Mouse (Mus musculus): Measurements from ENCODE around the gene Osgin1. TPM values are rescaled to one million over a fixed set of nuclear protein-coding genes. Genes with fewer than 3 reads are reported as not detected.

Osgin1 gene
- total RNA-seq, 1 experiment from 2014 or later = not detected

DNA sequence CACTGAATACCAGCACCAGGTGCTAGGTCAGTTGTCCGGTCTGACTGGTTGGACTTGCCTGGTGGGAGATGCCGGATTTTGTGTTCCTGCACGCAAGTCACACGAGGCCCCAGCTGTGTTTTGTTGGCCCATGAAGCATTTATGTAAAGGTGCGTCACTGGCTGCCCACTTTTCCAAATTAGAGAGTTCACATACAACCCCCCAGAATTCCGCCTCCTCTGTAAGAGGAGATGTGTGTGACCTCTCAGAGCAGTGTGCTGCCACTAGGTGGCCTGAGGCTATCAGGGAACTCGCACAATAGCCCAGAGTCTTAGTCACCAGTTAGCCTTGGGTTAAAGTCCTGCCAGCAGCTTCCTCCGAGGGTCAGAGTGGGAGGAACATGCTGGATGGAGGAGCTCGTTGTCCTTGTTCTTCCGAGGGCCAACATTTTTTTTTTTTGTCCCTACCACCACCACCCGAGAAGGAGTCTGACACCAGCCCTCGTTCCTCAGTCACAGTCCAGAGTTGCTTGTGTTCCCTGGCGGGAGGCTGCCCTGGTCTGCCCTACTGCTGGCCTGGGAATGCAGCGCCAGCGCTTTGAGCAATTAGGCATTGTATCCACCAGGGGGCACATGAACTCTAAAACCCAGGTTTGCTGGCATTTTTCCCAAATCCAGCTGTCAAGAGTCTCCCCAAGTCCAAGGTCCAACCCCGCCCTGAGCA lies 6.5 kb downstream of the Osgin1 start:
- peak; percentile 63 for ATAC-seq (replicated peaks; ENCODE audit: low read depth, poor library complexity, severe bottlenecking)

DNA sequence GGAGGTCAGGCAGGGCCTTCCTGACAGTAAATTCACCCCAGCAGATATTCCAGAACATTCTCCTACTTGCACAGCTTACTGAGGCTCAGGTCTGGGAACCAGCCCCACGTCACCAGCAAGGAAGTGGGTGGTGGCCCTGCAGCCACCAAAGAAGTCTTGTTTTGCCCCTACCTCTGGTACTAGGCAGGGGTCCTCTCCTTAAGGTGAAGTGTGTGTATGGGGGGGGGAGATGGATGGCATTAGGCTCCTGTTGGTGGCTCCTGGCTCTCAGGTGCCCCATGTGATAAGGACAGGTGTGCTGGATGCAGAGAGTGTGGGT lies 7.0 kb downstream of the Osgin1 start:
- ATAC-seq (replicated peaks; ENCODE audit: low read depth, poor library complexity, severe bottlenecking) = peak; percentile 9

DNA sequence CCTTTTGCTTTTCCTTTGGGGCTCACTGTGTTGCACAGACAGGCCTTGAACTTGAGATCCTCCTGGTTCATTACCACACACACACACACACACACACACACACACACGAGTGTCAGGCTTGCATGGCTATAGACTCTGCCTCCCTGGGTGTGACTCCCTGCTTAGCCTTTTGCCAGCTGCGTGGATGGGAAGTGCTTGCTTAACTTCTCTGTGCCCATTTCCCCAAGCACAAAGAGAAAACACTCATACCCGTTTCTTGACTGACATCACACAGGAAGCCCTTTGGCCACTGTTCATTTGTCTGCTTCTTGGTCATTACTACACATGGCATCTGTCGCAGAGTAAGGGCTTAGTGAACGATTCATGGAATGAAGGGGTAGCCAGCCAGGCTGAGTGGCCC lies 8.1 kb downstream of the Osgin1 start:
- ATAC-seq (replicated peaks; ENCODE audit: low read depth, poor library complexity, severe bottlenecking) = no peak

DNA sequence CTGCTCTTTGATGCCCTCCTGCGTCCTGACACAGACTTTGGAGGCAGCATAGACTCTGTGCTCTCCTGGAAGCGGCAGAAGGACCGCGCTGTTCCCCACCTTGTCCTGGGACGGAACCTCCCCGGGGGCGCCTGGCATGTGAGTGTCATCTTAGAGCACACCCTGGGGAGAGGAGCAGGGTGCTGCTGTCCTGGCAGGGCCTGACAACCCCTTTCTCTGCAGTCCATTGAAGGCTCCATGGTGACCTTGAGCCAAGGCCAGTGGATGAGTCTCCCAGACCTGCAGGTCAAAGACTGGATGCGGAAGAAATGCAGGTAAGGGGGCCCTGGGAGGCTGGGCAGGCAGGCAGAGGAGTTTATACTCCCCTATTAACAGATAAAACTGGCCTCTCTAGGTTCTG lies 9.0 kb downstream of the Osgin1 start:
- ATAC-seq (replicated peaks; ENCODE audit: low read depth, poor library complexity, severe bottlenecking) = no peak

DNA sequence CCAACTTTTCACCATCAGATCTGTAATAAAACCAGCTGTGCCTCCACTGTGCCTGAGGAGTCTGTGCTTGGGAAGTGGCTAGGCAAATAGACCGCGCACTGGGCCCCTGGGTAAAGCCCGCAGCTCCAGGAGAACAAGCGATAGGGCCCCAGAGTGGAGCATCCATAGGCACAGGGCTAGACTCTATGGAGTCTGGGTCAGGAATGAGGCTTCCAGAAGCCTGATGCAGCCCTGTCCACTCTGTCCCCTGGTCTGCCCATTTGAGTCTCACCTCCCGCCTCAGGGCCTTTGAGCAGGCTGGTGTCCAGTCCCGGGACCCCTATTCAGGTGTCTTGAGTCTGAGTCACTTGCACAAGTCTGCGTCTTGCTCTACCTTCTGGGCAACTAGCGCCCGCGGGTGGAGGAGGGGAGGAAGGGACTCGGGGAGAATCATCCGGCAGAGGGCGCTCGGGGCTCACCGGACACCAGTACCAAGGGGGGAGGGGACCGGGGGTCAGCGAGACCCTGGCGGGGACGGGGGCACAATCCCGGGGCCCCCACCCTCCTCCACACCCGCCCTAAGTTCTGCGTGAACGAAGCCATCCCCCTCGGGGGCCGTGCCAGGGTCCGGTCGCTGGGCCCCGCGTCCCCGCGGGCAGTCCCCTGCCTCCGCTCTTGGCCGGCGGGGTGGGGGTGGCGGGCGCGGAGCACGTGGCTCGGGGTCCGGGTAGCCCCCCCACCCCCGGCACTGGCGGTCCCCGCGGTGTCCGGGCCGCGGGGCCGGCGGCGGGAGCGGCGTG lies 12.5 kb downstream of the Osgin1 start, which contains the start of gene Necab2:
Gene Necab2 (plus strand): TSS at position 509 of the 779 bp plus-strand sequence.
- ATAC-seq (replicated peaks; ENCODE audit: low read depth, poor library complexity, severe bottlenecking) = peak; percentile 45; the same call in 1 of the 2 replicates

DNA sequence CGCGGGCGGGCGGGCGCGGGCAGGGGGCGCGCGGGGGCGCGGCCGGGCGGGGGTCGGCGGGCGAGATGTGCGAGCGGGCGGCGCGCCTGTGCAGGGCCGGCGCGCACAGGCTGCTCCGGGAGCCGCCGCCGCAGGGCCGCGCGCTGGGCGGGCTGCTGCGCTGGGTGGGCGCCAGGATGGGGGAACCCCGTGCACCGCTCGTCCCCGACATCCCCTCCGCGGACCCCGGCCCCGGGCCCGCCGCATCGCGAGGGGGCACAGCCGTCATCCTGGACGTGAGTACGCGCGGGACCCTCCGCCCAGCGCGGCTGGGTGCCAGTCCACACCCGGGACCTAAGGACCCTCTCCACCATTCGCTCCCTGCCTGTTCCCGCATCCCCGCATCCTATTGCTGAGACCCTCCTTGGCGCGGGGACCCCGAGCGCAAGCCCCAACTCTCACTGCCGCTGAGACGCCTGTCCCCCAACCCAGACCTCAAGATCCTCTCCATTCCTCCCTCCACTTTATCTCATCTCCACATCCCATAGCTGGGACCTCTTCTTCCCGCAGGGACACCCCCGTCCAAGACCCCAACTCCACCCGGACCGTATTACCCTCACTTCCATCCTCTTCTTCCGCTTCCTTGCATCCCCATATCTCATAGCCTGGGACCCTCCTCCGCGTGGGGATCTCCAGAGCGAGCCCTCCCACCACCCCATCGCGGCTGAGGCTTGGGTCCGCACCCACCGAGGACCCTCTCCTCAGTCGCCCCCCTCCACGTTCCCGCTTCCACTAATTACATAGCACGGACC lies 13.3 kb downstream of the Osgin1 start:
- no peak for ATAC-seq (replicated peaks; ENCODE audit: low read depth, poor library complexity, severe bottlenecking)

DNA sequence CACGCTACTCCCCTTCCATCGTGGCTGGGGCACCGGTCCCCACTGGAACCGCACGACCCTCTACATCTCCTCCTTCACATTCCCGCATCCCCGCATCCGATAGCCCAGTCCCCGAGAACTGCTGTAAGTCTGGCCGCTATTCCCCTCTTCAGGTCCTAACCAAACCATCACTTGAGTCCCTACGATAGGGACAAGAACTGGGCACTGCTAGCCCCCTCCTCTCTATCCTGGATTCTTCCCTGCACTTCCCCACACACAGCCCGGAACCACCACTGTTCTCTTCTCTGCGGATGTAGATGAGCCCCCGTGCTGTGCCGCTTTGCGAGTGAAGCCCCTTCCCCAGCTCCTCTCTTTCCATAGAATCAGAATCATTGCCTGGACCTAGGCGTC lies 13.9 kb downstream of the Osgin1 start:
- ATAC-seq (replicated peaks; ENCODE audit: low read depth, poor library complexity, severe bottlenecking) = no peak

DNA sequence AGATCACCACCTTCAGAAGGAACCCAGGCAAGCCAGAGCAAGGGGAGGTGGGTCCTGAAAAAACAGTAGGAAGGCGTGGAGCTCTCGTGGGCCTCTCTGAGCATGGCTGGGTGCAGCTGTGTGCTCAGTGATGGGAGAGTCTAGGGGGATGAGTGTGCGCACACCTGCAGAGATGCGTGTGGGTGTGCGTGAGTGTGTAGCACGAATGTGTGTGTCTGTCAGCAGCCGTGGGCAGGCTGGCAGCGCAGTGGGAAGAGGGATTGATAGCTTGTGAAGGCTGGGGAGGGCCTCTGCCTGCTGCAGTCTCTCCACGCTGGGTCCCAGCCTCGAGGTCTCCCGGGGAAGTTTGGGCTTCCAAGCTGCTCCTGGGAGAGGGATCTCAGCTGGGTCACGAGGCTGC lies 15.7 kb downstream of the Osgin1 start:
- ATAC-seq (replicated peaks; ENCODE audit: low read depth, poor library complexity, severe bottlenecking) = no peak

DNA sequence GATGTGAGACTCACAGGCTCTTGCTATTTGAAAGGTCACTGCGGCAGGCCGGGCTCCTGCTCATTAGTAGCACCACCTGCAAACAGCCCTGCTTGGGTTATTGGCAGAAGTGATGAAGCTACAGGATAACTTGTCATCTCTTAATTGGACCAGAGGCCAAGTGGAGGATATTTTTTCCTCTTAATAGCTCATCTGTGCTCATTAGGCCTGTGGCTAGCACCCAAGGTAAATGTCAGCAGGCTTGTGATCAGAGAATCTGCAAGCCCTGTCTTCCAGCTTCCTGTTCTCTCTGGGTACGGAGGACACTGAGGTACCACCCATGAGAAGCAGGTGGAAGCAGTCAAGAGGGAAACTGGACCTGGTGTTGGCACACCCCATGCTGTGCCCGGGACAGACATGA lies 17.2 kb downstream of the Osgin1 start:
- no peak for ATAC-seq (replicated peaks; ENCODE audit: low read depth, poor library complexity, severe bottlenecking)

DNA sequence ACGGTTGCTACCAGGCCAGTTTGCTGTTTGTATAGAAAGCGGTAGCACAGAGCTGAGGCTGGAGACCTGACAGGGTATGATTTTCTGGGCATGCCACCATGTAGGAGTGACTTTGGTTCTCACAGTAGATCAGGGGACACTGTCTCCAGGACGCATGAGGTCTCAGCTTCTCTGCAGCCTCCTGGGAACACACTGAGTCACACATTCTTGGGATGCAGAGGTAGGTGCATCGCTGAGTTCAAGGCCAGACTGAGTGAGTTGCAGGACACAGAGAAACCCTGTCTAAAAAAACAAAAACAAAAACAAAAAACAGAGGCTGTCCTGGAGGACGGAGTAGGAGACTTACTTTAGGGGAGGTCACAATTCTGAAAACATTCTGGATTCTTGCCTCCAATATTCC lies 19.0 kb downstream of the Osgin1 start:
- ATAC-seq (replicated peaks; ENCODE audit: low read depth, poor library complexity, severe bottlenecking) = no peak

DNA sequence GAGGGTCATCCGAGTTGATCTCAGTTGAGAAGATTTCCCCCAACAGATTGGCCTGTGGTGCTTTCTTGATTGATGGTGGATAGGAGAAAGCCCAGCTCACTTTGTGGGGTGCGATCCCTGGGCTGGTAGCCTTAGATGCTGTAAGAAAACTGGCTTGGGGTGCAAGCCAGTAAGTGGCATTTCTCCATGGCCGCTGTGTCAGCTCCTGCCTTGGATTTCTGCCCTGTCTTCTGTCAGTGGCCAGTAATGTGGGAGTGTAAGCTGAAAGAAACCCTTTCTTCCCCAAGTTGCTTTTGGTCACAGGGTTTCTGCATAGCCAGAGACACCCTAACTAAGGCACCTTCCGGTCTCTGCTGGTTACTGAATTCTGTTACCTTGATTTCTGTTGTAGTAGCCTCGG lies 22.1 kb downstream of the Osgin1 start:
- no peak for ATAC-seq (replicated peaks; ENCODE audit: low read depth, poor library complexity, severe bottlenecking)

DNA sequence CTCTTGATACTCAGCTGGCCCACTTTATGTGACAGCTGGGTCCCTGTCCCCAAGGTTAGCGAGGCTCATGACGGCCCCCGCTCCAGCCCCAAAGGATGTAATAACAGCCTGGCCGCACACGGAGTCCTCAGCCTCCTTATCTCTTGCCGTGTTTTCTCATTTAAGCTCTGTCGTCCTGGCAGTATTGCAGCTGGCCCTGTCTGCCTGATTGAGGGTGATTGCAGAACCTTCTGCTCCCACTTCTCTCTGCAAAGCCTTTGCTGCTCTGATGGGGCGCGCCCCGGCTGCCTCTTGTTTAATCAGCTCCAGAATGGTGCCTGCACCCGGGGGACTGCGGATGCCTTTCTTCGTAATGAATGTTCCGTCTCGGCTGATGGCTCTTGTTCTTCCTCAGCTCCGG lies 25.8 kb downstream of the Osgin1 start:
- ATAC-seq (replicated peaks; ENCODE audit: low read depth, poor library complexity, severe bottlenecking) = no peak

DNA sequence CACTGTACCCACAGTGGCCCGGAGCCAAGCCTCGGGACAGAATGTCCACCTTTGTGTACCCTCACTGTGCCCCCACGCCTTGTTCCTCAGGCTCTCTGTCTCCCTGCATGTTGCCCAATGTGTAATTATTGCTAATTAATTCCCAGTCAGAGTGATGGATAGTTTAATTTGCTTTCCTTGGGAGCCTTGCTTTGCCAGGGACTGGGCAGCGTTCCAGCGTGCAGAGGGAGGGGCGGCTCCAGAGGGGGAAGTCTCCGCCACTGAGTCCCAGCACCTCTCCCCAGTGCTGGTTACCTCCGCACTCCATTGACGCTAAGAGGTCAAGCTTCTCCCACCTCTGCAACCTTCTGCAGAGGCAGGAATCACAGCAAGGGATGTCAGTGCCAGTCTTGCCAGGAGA lies 27.4 kb downstream of the Osgin1 start:
- ATAC-seq (replicated peaks; ENCODE audit: low read depth, poor library complexity, severe bottlenecking) = no peak

DNA sequence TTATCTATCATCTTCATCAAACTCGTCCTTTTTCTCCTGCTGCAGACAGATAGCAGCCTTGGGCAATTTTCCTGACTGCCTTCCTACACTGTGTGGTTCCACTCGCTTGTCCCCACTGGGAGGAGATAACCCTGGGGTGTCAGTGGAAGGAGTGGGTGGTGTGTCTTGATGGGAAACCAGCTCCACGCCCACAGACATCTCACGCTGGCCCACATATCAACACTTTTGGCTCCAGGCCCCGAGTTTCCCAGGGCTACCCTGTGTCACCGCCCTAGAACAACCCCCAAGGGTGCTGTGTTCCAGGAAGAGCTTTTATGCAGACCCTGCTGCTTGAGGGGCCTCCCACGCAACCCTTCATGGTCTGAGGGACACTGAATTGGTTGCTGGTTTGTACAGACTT lies 29.8 kb downstream of the Osgin1 start:
- ATAC-seq (replicated peaks; ENCODE audit: low read depth, poor library complexity, severe bottlenecking) = no peak

DNA sequence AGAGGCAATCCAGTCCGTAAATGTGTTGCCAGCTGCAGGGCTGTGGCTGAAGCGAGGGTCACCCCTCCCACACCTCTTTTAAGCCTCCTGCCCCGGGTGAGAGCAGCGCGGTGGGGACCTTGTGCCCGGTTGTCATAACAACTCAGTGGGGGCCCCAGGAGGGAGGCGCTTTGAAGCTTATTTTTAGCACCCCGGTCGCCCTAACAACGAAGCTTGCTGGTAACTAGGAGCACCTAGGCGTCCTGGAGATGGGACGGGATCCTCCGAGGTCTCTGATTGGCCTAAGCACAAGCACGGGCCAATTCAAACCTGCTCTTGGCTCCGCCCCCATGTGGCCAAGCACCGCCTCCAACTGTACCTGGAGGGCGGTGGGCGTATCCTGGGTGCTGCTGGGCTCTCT lies 32.2 kb downstream of the Osgin1 start:
- ATAC-seq (replicated peaks; ENCODE audit: low read depth, poor library complexity, severe bottlenecking) = no peak

DNA sequence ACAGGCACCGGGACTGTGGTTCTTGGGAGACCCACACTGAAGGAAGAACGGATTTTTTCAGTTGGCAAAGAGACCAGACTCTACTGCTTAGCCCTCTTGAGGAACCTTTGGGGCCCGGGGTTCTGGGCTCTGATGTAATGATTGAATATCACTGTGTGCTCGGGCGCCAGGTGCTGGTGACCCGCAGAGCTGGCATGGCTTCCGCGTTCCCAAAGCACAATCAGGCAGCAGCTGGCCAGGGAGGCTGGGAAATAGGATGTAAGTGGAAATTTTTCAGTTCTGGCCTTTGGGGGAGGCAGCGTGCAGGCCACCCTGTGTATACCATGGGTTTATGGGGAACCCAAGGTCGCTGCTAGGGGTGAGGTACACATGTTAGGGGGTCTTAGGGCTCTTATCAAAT lies 32.9 kb downstream of the Osgin1 start:
- no peak for ATAC-seq (replicated peaks; ENCODE audit: low read depth, poor library complexity, severe bottlenecking)

DNA sequence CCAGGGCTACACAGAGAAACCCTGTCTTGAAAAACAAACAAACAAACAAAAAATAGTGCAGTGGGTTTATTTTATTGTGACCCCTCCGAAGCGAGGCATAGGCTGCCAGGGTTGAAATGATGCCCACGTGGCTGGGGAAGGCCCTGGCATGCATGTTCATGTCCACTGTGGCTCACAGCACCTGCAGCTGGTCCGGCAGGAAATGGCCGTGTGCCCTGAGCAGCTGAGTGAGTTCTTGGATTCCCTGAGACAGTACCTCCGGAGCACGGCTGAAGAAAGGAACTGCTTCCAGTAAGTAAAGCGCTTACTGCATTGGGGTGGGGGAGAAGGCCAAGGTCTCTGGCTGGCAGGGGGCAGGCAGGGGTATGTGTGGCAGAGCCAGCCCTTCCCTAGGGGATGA lies 34.2 kb downstream of the Osgin1 start:
- no peak for ATAC-seq (replicated peaks; ENCODE audit: low read depth, poor library complexity, severe bottlenecking)

DNA sequence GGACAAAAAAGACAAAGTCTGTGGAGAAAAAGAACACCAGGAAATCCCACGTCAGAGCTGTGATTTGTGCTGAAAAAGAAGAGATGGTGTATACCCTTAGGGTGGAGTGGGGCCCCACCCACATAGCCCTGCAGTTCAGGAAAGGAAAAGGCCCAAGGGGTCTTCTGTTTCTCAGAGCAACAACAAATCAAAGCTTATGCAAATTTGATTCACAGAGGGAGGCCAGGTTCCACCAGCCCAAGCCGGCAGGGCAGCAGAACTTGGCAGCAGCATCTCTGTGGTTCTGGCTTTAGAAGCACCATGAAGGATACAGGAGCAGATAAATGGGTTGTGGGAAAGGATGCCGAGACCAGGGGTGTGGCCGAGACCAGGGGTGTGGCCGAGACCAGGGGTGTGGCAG lies 44.8 kb downstream of the Osgin1 start:
- no peak for ATAC-seq (replicated peaks; ENCODE audit: low read depth, poor library complexity, severe bottlenecking)

DNA sequence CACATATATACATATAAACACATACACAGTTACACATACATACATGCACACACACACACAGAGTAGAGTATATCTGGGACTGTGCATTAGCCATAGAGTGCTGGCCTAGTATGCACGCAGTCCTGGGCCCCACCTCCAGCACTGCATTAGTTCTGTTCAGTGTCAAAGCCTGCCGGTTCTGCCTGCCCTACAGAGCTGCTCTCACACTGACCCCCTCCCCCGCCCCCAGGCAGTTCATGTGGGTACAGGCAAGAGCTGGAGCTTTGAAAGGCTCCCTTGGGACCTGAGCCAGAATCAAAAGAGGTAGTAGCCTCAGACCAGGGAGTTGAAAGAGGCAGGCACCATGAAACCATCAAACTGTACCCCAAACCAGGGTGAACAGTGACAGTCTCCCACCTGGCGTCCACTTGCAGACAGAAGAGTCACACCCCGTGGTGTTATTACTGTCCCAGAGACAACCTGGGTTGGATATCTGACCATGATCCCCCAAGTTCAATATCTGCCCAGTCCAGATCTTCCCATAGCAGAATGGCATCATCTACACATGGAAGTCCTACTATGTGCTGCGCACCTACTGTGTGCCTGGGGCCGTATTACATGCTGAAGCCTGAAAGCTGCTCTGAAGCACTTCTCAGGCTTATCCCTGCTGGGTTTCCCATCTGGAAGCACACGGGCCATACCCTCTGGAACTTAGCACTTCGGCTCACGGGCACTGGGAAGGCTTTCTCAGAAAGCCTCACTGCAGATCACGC lies 50.4 kb downstream of the Osgin1 start:
- ATAC-seq (replicated peaks; ENCODE audit: low read depth, poor library complexity, severe bottlenecking) = no peak

DNA sequence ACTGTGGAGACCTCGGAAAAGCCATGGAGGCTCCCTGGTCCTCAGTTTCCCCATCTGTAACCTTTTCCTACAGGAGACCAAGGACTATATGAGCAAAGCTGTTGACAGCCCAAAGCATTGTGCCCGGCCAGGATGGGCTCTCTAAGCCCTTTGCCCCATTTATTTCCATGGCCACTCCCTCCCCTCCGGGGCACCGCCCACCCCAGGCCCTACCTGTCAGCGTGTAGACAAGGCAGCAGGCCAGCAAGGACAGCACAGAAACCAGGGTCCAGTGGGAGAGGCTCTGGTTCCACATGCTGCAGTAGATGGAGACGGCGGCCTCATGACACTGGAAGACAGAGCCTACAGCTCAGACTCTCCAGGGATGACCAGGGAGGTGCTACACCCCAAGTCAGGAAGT lies 53.2 kb downstream of the Osgin1 start:
- no peak for ATAC-seq (replicated peaks; ENCODE audit: low read depth, poor library complexity, severe bottlenecking)

All from common myeloid progenitor, adult 5-6 weeks (primary cell).